Mouse (Mus musculus): ENCODE measurements around the gene Xdh. TPM values are rescaled to one million over a fixed set of nuclear protein-coding genes. Genes with fewer than 3 reads are reported as not detected.

Gene Xdh
- total RNA-seq, 1 experiment from 2014 or later: 5.1 TPM

GRCm38 (mm10) chr17:73944661-73945060 lies 5.3 kb downstream of the Xdh start:
- no peak for ATAC-seq (replicated peaks; ENCODE audit: low read depth, poor library complexity, severe bottlenecking)

GRCm38 (mm10) chr17:73942268-73942962 lies 7.6 kb downstream of the Xdh start:
- peak; percentile 75 for ATAC-seq (replicated peaks; ENCODE audit: low read depth, poor library complexity, severe bottlenecking)

GRCm38 (mm10) chr17:73941816-73942215 lies 8.2 kb downstream of the Xdh start:
- no peak for ATAC-seq (replicated peaks; ENCODE audit: low read depth, poor library complexity, severe bottlenecking)

- ATAC-seq (replicated peaks; ENCODE audit: low read depth, poor library complexity, severe bottlenecking): no peak
Measured at GRCm38 (mm10) chr17:73937073-73937472, 12.9 kb downstream of the Xdh start.

GRCm38 (mm10) chr17:73935163-73935562 lies 14.8 kb downstream of the Xdh start:
- peak; percentile 63 for ATAC-seq (replicated peaks; ENCODE audit: low read depth, poor library complexity, severe bottlenecking)

GRCm38 (mm10) chr17:73934281-73934680 lies 15.7 kb downstream of the Xdh start:
- no peak for ATAC-seq (replicated peaks; ENCODE audit: low read depth, poor library complexity, severe bottlenecking)

GRCm38 (mm10) chr17:73933616-73934015 lies 16.4 kb downstream of the Xdh start:
- ATAC-seq (replicated peaks; ENCODE audit: low read depth, poor library complexity, severe bottlenecking): no peak

GRCm38 (mm10) chr17:73932497-73933059 lies 17.4 kb downstream of the Xdh start:
- ATAC-seq (replicated peaks; ENCODE audit: low read depth, poor library complexity, severe bottlenecking): no peak

GRCm38 (mm10) chr17:73919520-73919919 lies 30.5 kb downstream of the Xdh start:
- ATAC-seq (replicated peaks; ENCODE audit: low read depth, poor library complexity, severe bottlenecking): no peak

GRCm38 (mm10) chr17:73918944-73919381 lies 31.0 kb downstream of the Xdh start:
- ATAC-seq (replicated peaks; ENCODE audit: low read depth, poor library complexity, severe bottlenecking): 0 out of 2 replicates have a peak, but pooled peaks have one; percentile 22

- ATAC-seq (replicated peaks; ENCODE audit: low read depth, poor library complexity, severe bottlenecking): no peak
Measured at GRCm38 (mm10) chr17:73918138-73918537, 31.9 kb downstream of the Xdh start.

- peak; percentile 71 for ATAC-seq (replicated peaks; ENCODE audit: low read depth, poor library complexity, severe bottlenecking)
Measured at GRCm38 (mm10) chr17:73917713-73918112, 32.3 kb downstream of the Xdh start.

GRCm38 (mm10) chr17:73914730-73915129 lies 35.3 kb downstream of the Xdh start:
- no peak for ATAC-seq (replicated peaks; ENCODE audit: low read depth, poor library complexity, severe bottlenecking)

- no peak for ATAC-seq (replicated peaks; ENCODE audit: low read depth, poor library complexity, severe bottlenecking)
Measured at GRCm38 (mm10) chr17:73906076-73906475, 43.9 kb downstream of the Xdh start.

- ATAC-seq (replicated peaks; ENCODE audit: low read depth, poor library complexity, severe bottlenecking): no peak
Measured at GRCm38 (mm10) chr17:73905043-73905750, 44.8 kb downstream of the Xdh start.

- no peak for ATAC-seq (replicated peaks; ENCODE audit: low read depth, poor library complexity, severe bottlenecking)
Measured at GRCm38 (mm10) chr17:73903121-73903520, 46.9 kb downstream of the Xdh start.

- ATAC-seq (replicated peaks; ENCODE audit: low read depth, poor library complexity, severe bottlenecking): peak; percentile 60
Measured at GRCm38 (mm10) chr17:73902234-73902636, 47.8 kb downstream of the Xdh start.

GRCm38 (mm10) chr17:73894399-73894798 lies 55.6 kb downstream of the Xdh start:
- ATAC-seq (replicated peaks; ENCODE audit: low read depth, poor library complexity, severe bottlenecking): no peak

- ATAC-seq (replicated peaks; ENCODE audit: low read depth, poor library complexity, severe bottlenecking): peak; percentile 78
Measured at GRCm38 (mm10) chr17:73893822-73894221, 56.2 kb downstream of the Xdh start.

GRCm38 (mm10) chr17:73893207-73893606 lies 56.8 kb downstream of the Xdh start:
- peak; percentile 90 for ATAC-seq (replicated peaks; ENCODE audit: low read depth, poor library complexity, severe bottlenecking)

GRCm38 (mm10) chr17:73891590-73891989 lies 58.4 kb downstream of the Xdh start:
- peak; percentile 45 for ATAC-seq (replicated peaks; ENCODE audit: low read depth, poor library complexity, severe bottlenecking)
